15 mouse cellular contexts compared by ENCODE assay signal in genomic region chr14:64574773-64575172, GRCm38 (mm10).
DNase-seq lines count a peak whose midpoint lies in the region; ATAC-seq lines count a peak whose summit lies in the region.
"Had no signal": no experiment of that assay in that cellular context is flagged by ENCODE, and none has a peak within 500 bp of the region (broad histone marks: within the 10 kb centered on the region; RNA-seq: fewer than 3 reads in every experiment).

No protein-coding gene starts in this region.

- H3K36me3 ChIP-seq in hindbrain, embryonic 11.5 days (ENCODE audit: control insufficient read depth, insufficient read depth, low read length), result no peaks in the 10 kb centered on the region
- H3K36me3 ChIP-seq in hindbrain, embryonic 10.5 days, result no peaks in the 10 kb centered on the region
- H3K36me3 ChIP-seq in hindbrain, embryonic 12.5 days, result no peaks in the 10 kb centered on the region
- H3K36me3 ChIP-seq in midbrain, embryonic 16.5 days (ENCODE audit: control insufficient read depth, insufficient read depth, low read length), result no peaks in the 10 kb centered on the region
- H3K36me3 ChIP-seq: heart, embryonic 15.5 days; liver, embryonic 13.5 days; stomach, embryonic 15.5 days had no signal

- no peak overlapping the region; the same call in 1 of the 2 replicates for H3K27ac ChIP-seq in hindbrain, embryonic 11.5 days (ENCODE audit: low read depth, low read length)
- no peak overlapping the region for H3K27ac ChIP-seq in hindbrain, embryonic 10.5 days
- peak overlapping the region; percentile 86 for H3K27ac ChIP-seq in hindbrain, embryonic 12.5 days
- peak overlapping the region; percentile 85 for H3K27ac ChIP-seq in midbrain, embryonic 16.5 days (ENCODE audit: low read length)
- H3K27ac ChIP-seq: heart, embryonic 15.5 days; liver, embryonic 13.5 days; stomach, embryonic 15.5 days had no signal

- no peak for ATAC-seq in hindbrain, embryonic 11.5 days (ENCODE audit: low FRiP score)
- no peak for ATAC-seq in hindbrain, embryonic 12.5 days (ENCODE audit: low FRiP score)
- ATAC-seq in midbrain, embryonic 16.5 days, result no peak
- no peak for ATAC-seq in erythroblast, adult 5-6 weeks (replicated peaks; ENCODE audit: low FRiP score, poor library complexity, severe bottlenecking)

- H3K4me3 ChIP-seq in hindbrain, embryonic 11.5 days (ENCODE audit: low read depth, low read length), result no peak overlapping the region
- no peak overlapping the region for H3K4me3 ChIP-seq in hindbrain, embryonic 10.5 days
- peak overlapping the region; percentile 26 for H3K4me3 ChIP-seq in hindbrain, embryonic 12.5 days
- H3K4me3 ChIP-seq in midbrain, embryonic 16.5 days (ENCODE audit: low read depth, low read length), result peak overlapping the region; percentile 36
- H3K4me3 ChIP-seq: heart, embryonic 15.5 days; liver, embryonic 13.5 days; stomach, embryonic 15.5 days had no signal

- H3K4me1 ChIP-seq in hindbrain, embryonic 11.5 days (replicated peaks; ENCODE audit: control insufficient read depth, insufficient read depth, low read length), result no peaks in the 10 kb centered on the region; the same call in 1 of the 2 replicates
- peaks cover 14% of the 10 kb centered on the region; the same call in 1 of the 2 replicates for H3K4me1 ChIP-seq in hindbrain, embryonic 10.5 days (replicated peaks)
- peaks cover 16% of the 10 kb centered on the region for H3K4me1 ChIP-seq in hindbrain, embryonic 12.5 days
- peaks cover 20% of the 10 kb centered on the region for H3K4me1 ChIP-seq in midbrain, embryonic 16.5 days (ENCODE audit: control insufficient read depth, insufficient read depth, low read length)
- H3K4me1 ChIP-seq: heart, embryonic 15.5 days; liver, embryonic 13.5 days; stomach, embryonic 15.5 days had no signal

- H3K27me3 ChIP-seq in hindbrain, embryonic 11.5 days (ENCODE audit: control insufficient read depth, insufficient read depth, low read length), result no peaks in the 10 kb centered on the region
- peaks cover 4% of the 10 kb centered on the region for H3K27me3 ChIP-seq in hindbrain, embryonic 10.5 days (ENCODE audit: insufficient read depth, poor library complexity, severe bottlenecking)
- 0 out of 2 replicates have a peak, but pooled peaks cover 3% of the 10 kb centered on the region for H3K27me3 ChIP-seq in hindbrain, embryonic 12.5 days
- no peaks in the 10 kb centered on the region for H3K27me3 ChIP-seq in midbrain, embryonic 16.5 days (ENCODE audit: control insufficient read depth, insufficient read depth, low read depth, low read length)

- whole genome bisulfite sequencing in hindbrain, embryonic 11.5 days, result 81% methylated on average over 6 of the region's 6 CpGs
- 81% methylated on average over 6 of the region's 6 CpGs for WGBS in hindbrain, embryonic 10.5 days
- WGBS in hindbrain, embryonic 12.5 days, result 76% methylated on average over 6 of the region's 6 CpGs
- WGBS in midbrain, embryonic 16.5 days, result 60% methylated on average over 6 of the region's 6 CpGs

- H3K9ac ChIP-seq in hindbrain, embryonic 11.5 days (ENCODE audit: low read depth, low read length), result no peak overlapping the region
- H3K9ac ChIP-seq in hindbrain, embryonic 12.5 days, result peak overlapping the region; percentile 54
- peak overlapping the region; percentile 69 for H3K9ac ChIP-seq in midbrain, embryonic 16.5 days (ENCODE audit: low read depth, low read length)
- H3K9ac ChIP-seq: heart, embryonic 15.5 days; liver, embryonic 13.5 days; stomach, embryonic 15.5 days had no signal

- no peak for DNase-seq in hindbrain, embryonic 11.5 days (ENCODE audit: low spot score)
- no peak for DNase-seq in hindbrain, embryonic 10.5 days (ENCODE audit: low spot score)
- peak; percentile 55 for DNase-seq in brain, adult 2 months (ENCODE audit: low read depth, low spot score)
- no peak for DNase-seq in thymus, postnatal 4 days
- no peak for DNase-seq in lung, adult 18-20 months
- DNase-seq: kidney, postnatal 14 days; left cerebral cortex, postnatal 4 days; liver, embryonic 13.5 days; lung, postnatal 14 days; thymus, postnatal 14 days had no signal

- peak overlapping the region; percentile 20; the same call in 1 of the 2 replicates for H3K4me2 ChIP-seq in hindbrain, embryonic 11.5 days (replicated peaks; ENCODE audit: low read depth, low read length)
- peak overlapping the region; percentile 41 for H3K4me2 ChIP-seq in hindbrain, embryonic 12.5 days (replicated peaks)
- H3K4me2 ChIP-seq in midbrain, embryonic 16.5 days (ENCODE audit: low read length), result peak overlapping the region; percentile 54
- H3K4me2 ChIP-seq: heart, embryonic 15.5 days; liver, embryonic 13.5 days; stomach, embryonic 15.5 days had no signal

- H3K9me3 ChIP-seq in hindbrain, embryonic 11.5 days (ENCODE audit: control insufficient read depth, low read length), result no peaks in the 10 kb centered on the region
- no peaks in the 10 kb centered on the region for H3K9me3 ChIP-seq in hindbrain, embryonic 10.5 days
- H3K9me3 ChIP-seq in hindbrain, embryonic 12.5 days (replicated peaks), result no peaks in the 10 kb centered on the region
- H3K9me3 ChIP-seq in midbrain, embryonic 16.5 days (replicated peaks; ENCODE audit: control insufficient read depth, low read length, poor library complexity, severe bottlenecking), result no peaks in the 10 kb centered on the region
- H3K9me3 ChIP-seq: heart, embryonic 15.5 days; liver, embryonic 13.5 days; stomach, embryonic 15.5 days had no signal

Comparison
In these comparisons a context has a peak if more than half of its experiments do, and no peak if none do; other contexts are left out.
1. H3K27ac ChIP-seq: peak in hindbrain, embryonic 12.5 days (single experiment) and midbrain, embryonic 16.5 days (single experiment); none in hindbrain, embryonic 11.5 days (single experiment) and hindbrain, embryonic 10.5 days (single experiment).
2. H3K4me3 ChIP-seq: peak in hindbrain, embryonic 12.5 days (single experiment) and midbrain, embryonic 16.5 days (single experiment); none in hindbrain, embryonic 11.5 days (single experiment) and hindbrain, embryonic 10.5 days (single experiment).
3. Peak in every context shown above with its lines, with median percentiles within 50 percentile points of each other: H3K4me2 ChIP-seq.